Mouse (Mus musculus): ENCODE measurements at regions not wholly inside any gene's neighbourhood (a gene's known extent, or its start where the extent isn't known, plus 50 kb on each side); places are given as distances from the start of the nearest gene placed in this dataset.

DNA sequence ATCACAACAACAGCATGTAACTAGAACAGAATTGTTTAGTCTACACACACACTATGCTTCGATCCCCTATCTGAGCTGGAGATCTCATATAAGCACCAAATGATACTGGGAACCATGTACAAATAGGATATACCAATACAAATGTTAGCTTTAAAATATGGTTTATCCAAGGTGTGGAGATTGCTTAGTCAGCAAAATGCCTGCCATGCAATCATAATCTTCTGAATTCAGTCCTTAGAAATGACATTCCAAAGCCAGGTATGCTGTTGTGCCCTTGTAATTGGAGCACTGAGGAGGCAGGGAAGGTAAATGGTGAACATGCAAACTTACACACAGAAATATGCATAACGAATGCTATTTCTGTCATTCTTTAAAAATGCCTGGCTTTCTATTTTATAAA, 54.0 kb upstream of the Thsd7b start:
- DNase-seq (no peak), ATAC-seq (no peak)
- Histone ChIP-seq H3K9me3 (ENCODE audit: low read length) (no peaks in the 10 kb centered on the region), H3K27ac (ENCODE audit: low read depth) (no peak overlapping the region), H3K4me3 (ENCODE audit: low read depth, low read length) (no peak overlapping the region), H3K9ac (replicated peaks) (no peak overlapping the region), H3K27me3 (ENCODE audit: insufficient read depth, low read length) (no peaks in the 10 kb centered on the region), H3K36me3 (replicated peaks; ENCODE audit: insufficient read depth, low read length) (no peaks in the 10 kb centered on the region), H3K4me2 (ENCODE audit: low read depth, low read length) (no peak overlapping the region), H3K4me1 (ENCODE audit: insufficient read depth) (no peaks in the 10 kb centered on the region)
- TF ChIP-seq CTCF (IDR thresholded peaks at IDR 0.05; ENCODE audit: low read depth) (no peak), EP300 (IDR thresholded peaks at IDR 0.05; ENCODE audit: low read depth) (no peak)
- 68% methylated on average over 2 of the region's 2 CpGs for WGBS (ENCODE audit: insufficient replicate concordance)

DNA sequence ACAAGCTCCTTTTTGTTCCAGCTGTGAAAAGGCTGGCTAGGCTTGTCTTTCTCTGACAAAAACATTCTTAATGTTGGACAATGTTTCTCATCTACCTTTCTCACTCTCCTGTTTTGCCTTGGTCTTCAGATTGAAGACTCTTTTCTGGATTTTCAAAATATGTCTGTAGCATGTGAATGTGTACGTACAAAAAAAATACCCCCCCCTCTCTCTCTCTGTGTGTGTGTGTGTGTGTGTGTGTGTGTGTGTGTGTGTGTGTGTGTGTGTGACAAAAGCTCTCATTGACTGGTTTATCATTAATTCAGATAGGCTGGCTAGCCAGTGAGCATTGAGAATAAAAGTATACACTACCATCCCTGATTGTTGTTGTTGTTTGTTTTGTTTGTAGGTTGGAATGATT, 64.3 kb upstream of the Thsd7b start:
- Histone ChIP-seq H3K4me1 (ENCODE audit: insufficient read depth) (no peaks in the 10 kb centered on the region), H3K4me2 (ENCODE audit: low read depth, low read length) (no peak overlapping the region), H3K9ac (replicated peaks) (no peak overlapping the region), H3K27me3 (ENCODE audit: insufficient read depth, low read length) (no peaks in the 10 kb centered on the region), H3K9me3 (ENCODE audit: low read length) (no peaks in the 10 kb centered on the region), H3K4me3 (ENCODE audit: low read depth, low read length) (no peak overlapping the region), H3K36me3 (replicated peaks; ENCODE audit: insufficient read depth, low read length) (no peaks in the 10 kb centered on the region), H3K27ac (ENCODE audit: low read depth) (no peak overlapping the region)
- ATAC-seq = no peak
- no peak for TF ChIP-seq EP300 (IDR thresholded peaks at IDR 0.05; ENCODE audit: low read depth)
- no peak for TF ChIP-seq CTCF (IDR thresholded peaks at IDR 0.05; ENCODE audit: low read depth)
- no peak for DNase-seq
- WGBS (ENCODE audit: insufficient replicate concordance) = 61% methylated on average over 1 of the region's 1 CpGs

DNA sequence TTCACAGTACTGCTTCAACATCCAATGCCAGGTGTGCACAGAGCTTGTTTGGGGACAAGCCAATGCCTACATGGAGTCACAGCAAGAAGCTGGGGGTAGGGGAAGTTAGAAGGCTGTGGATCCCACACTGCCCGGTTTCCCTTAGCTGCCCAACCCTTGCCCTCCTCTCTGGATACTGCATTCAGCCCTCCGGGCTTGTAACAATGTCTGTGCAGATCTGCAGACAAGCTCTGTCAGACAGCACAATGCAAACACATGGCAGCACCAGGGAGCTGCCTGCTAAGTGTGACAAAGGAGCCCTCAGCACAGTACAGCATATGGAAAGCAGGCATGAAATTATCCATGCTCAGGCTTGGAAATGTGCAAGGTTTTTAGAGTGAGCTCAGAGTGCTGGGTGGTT, 64.7 kb upstream of the Thsd7b start:
- H3K4me1 ChIP-seq (ENCODE audit: insufficient read depth) = no peaks in the 10 kb centered on the region
- H3K27ac ChIP-seq (ENCODE audit: low read depth) = no peak overlapping the region
- no peak overlapping the region for H3K4me3 ChIP-seq (ENCODE audit: low read depth, low read length)
- no peaks in the 10 kb centered on the region for H3K27me3 ChIP-seq (ENCODE audit: insufficient read depth, low read length)
- WGBS (ENCODE audit: insufficient replicate concordance) = 63% methylated on average over 2 of the region's 2 CpGs
- no peak for ATAC-seq
- H3K9ac ChIP-seq (replicated peaks) = no peak overlapping the region
- DNase-seq = no peak
- no peak overlapping the region for H3K4me2 ChIP-seq (ENCODE audit: low read depth, low read length)
- no peaks in the 10 kb centered on the region for H3K36me3 ChIP-seq (replicated peaks; ENCODE audit: insufficient read depth, low read length)
- TF ChIP-seq EP300 (IDR thresholded peaks at IDR 0.05; ENCODE audit: low read depth) (no peak), CTCF (IDR thresholded peaks at IDR 0.05; ENCODE audit: low read depth) (no peak)
- no peaks in the 10 kb centered on the region for H3K9me3 ChIP-seq (ENCODE audit: low read length)

DNA sequence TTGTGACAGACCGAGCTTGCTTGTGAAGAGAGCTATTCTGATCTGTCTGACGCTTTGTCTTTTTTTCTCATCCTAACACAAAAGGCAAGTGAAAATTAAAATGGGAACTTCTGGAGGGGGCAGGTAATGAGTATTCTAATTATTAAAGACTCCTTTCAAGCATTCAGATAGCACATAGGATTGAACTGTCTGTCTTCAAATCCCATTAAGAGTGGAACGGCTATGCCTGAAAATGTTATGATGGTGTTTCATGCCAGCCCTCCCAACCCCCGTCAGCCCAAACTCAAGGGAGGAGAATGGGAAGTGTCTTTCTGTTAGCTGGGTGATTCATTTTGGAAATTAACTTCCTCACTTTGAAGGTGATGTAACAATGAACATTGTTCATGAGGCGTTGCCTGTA, 65.4 kb upstream of the Thsd7b start:
- Histone ChIP-seq H3K4me2 (ENCODE audit: low read depth, low read length) (no peak overlapping the region), H3K27ac (ENCODE audit: low read depth) (no peak overlapping the region), H3K27me3 (ENCODE audit: insufficient read depth, low read length) (no peaks in the 10 kb centered on the region), H3K9ac (replicated peaks) (no peak overlapping the region), H3K9me3 (ENCODE audit: low read length) (no peaks in the 10 kb centered on the region), H3K4me1 (ENCODE audit: insufficient read depth) (no peaks in the 10 kb centered on the region), H3K36me3 (replicated peaks; ENCODE audit: insufficient read depth, low read length) (no peaks in the 10 kb centered on the region), H3K4me3 (ENCODE audit: low read depth, low read length) (no peak overlapping the region)
- TF ChIP-seq CTCF (IDR thresholded peaks at IDR 0.05; ENCODE audit: low read depth) = no peak
- TF ChIP-seq EP300 (IDR thresholded peaks at IDR 0.05; ENCODE audit: low read depth) = no peak
- DNase-seq = no peak
- 67% methylated on average over 5 of the region's 5 CpGs for WGBS (ENCODE audit: insufficient replicate concordance)
- ATAC-seq = no peak

DNA sequence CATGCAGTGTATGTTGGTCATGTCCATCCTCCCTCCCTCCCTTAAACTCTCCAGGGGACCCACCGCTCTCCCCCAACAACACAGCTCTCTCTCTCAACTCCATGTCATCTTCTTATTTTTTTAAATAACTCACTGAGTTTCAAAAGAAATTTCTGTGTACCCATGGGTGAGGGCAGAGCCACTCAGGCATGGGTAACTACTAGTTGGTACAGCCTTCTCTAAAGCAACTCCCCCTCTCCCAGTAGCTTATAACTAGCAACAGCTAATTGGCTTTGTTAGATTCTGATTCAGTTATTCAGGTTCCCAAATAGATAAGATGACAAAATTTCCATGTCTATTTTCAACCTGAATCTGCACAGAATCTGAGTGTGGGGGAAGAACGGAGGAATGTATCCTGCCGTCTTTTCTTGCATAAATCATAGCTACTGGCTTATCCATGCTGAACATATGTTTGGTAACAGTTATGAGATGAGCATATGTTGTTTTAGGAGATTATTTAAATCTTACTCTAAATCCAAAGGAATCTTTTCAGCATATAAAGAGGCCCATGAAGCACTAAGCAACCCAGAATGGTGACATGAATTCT, 92.8 kb upstream of the Thsd7b start:
- no peak for TF ChIP-seq CTCF (IDR thresholded peaks at IDR 0.05; ENCODE audit: low read depth)
- no peak for TF ChIP-seq EP300 (IDR thresholded peaks at IDR 0.05; ENCODE audit: low read depth)
- no peaks in the 10 kb centered on the region for H3K4me1 ChIP-seq (ENCODE audit: insufficient read depth)
- no peaks in the 10 kb centered on the region for H3K27me3 ChIP-seq (ENCODE audit: insufficient read depth, low read length)
- H3K9ac ChIP-seq (replicated peaks) = no peak overlapping the region
- no peak overlapping the region for H3K4me3 ChIP-seq (ENCODE audit: low read depth, low read length)
- no peaks in the 10 kb centered on the region for H3K36me3 ChIP-seq (replicated peaks; ENCODE audit: insufficient read depth, low read length)
- no peaks in the 10 kb centered on the region for H3K9me3 ChIP-seq (ENCODE audit: low read length)
- no peak for ATAC-seq
- no peak for DNase-seq
- H3K4me2 ChIP-seq (ENCODE audit: low read depth, low read length) = no peak overlapping the region
- WGBS (ENCODE audit: insufficient replicate concordance) = 81% methylated on average over 3 of the region's 3 CpGs
- no peak overlapping the region for H3K27ac ChIP-seq (ENCODE audit: low read depth)

DNA sequence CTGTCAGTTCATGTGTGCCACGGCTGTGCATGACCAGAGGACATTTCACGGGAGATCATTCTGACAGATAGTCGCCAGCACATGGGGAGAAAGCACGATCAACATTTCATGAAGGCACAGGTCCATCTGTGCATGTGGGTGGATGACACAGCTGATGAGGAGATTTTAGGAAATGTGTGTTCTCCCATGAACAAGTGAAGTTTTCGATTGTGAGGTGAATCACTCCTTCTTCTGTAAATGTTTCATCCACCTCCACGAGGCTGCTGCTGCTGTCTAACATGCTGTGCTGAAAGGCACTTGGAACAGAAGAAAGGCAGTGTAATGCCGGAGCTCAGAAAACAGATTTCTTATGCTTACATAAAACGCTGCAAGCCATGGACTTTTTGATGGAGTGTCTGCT, 103.2 kb upstream of the Thsd7b start:
- 73% methylated on average over 8 of the region's 8 CpGs for WGBS (ENCODE audit: insufficient replicate concordance)
- Histone ChIP-seq H3K9me3 (ENCODE audit: low read length) (no peaks in the 10 kb centered on the region), H3K36me3 (replicated peaks; ENCODE audit: insufficient read depth, low read length) (no peaks in the 10 kb centered on the region), H3K4me3 (ENCODE audit: low read depth, low read length) (no peak overlapping the region), H3K4me2 (ENCODE audit: low read depth, low read length) (no peak overlapping the region), H3K27ac (ENCODE audit: low read depth) (no peak overlapping the region), H3K27me3 (ENCODE audit: insufficient read depth, low read length) (no peaks in the 10 kb centered on the region), H3K9ac (replicated peaks) (no peak overlapping the region), H3K4me1 (ENCODE audit: insufficient read depth) (no peaks in the 10 kb centered on the region)
- ATAC-seq = no peak
- TF ChIP-seq CTCF (IDR thresholded peaks at IDR 0.05; ENCODE audit: low read depth) = no peak
- TF ChIP-seq EP300 (IDR thresholded peaks at IDR 0.05; ENCODE audit: low read depth) = no peak
- no peak for DNase-seq

DNA sequence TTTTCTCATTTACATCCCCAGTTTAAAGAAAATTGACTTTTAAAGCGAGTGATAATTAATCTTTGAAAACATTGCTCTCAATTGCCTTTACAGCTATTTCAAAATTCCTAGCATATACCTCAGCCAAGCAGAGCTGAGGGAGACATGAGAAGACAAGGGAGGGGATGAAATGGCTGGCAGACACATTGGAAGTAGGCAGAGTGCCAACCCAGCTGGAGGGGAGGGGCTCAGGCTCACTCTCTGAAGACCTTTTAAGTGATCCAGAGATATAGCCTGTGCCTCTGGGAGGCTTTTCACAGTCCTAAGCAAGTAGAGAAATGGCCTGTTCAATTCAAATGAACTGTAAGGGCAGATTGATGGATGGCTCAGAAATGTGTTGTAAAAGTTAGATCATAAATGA, 122.5 kb upstream of the Thsd7b start:
- TF ChIP-seq EP300 (IDR thresholded peaks at IDR 0.05; ENCODE audit: low read depth) (no peak), CTCF (IDR thresholded peaks at IDR 0.05; ENCODE audit: low read depth) (no peak)
- H3K4me1 ChIP-seq (ENCODE audit: insufficient read depth) = no peaks in the 10 kb centered on the region
- no peaks in the 10 kb centered on the region for H3K9me3 ChIP-seq (ENCODE audit: low read length)
- ATAC-seq (no peak), DNase-seq (no peak)
- no peaks in the 10 kb centered on the region for H3K36me3 ChIP-seq (replicated peaks; ENCODE audit: insufficient read depth, low read length)
- no peak overlapping the region for H3K4me3 ChIP-seq (ENCODE audit: low read depth, low read length)
- no peak overlapping the region for H3K9ac ChIP-seq (replicated peaks)
- no peak overlapping the region for H3K4me2 ChIP-seq (ENCODE audit: low read depth, low read length)
- WGBS (ENCODE audit: insufficient replicate concordance) = 54% methylated on average over 1 of the region's 1 CpGs
- H3K27me3 ChIP-seq (ENCODE audit: insufficient read depth, low read length) = no peaks in the 10 kb centered on the region
- no peak overlapping the region for H3K27ac ChIP-seq (ENCODE audit: low read depth)
